Mouse (Mus musculus): ENCODE measurements at regions not wholly inside any gene's neighbourhood (a gene's known extent, or its start where the extent isn't known, plus 50 kb on each side); places are given as distances from the start of the nearest gene placed in this dataset.

DNA sequence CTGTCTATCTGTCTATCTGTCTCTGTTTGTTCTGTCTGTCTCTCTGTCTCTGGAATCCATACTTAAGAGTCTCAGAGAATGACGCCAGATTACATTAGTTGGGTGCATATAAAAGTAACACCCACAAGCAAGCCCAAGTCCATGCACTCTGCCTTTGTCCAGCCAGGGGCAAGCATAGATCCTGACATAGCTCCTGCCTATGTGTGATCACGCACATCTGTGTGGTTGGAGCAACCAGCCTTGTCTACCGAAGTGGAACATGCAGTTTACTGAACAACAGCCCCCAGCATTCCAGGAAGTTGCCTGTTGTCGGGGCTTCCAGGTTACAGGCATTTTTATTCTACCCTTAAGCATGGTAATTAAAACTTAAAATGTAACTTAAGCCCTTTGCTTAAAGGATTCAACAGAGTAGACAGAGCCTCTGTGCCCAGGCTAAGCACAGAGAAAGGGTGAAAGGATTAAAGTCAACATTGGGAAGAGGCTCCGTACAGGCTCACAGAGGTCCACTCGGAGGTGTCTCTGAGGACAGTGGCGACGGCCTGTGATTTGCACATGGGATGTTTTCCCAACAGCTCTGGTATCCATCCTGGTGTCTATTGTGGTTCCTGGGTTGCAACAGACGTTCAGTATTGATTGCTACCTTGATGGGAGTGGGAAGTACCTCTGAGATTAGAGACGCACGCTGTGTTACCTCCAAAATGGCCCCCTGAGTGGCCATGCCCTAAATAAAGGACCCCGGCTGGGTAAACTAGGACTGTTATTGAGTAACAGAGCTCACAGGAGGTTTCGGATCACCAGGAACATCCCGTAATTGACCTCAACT, 363.6 kb downstream of the Ajap1 start:
- H3K27ac ChIP-seq (replicated peaks; ENCODE audit: low read depth, low read length): no peak overlapping the region
- no peaks in the 10 kb centered on the region for H3K4me1 ChIP-seq (ENCODE audit: control insufficient read depth, insufficient read depth, low read length)
- H3K9ac ChIP-seq (ENCODE audit: low read depth, low read length): no peak overlapping the region
- ATAC-seq (ENCODE audit: low read depth) (no peak), DNase-seq (ENCODE audit: low spot score) (no peak)
- no peaks in the 10 kb centered on the region for H3K27me3 ChIP-seq (replicated peaks; ENCODE audit: control insufficient read depth, insufficient read depth, low read length)
- H3K4me2 ChIP-seq (ENCODE audit: low read depth, low read length): no peak overlapping the region
- H3K9me3 ChIP-seq (ENCODE audit: control insufficient read depth, low read length): no peaks in the 10 kb centered on the region
- no peaks in the 10 kb centered on the region for H3K36me3 ChIP-seq (ENCODE audit: control insufficient read depth, insufficient read depth, low read length)
- H3K4me3 ChIP-seq (ENCODE audit: low read depth, low read length): no peak overlapping the region
- whole genome bisulfite sequencing: 57% methylated on average over 14 of the region's 14 CpGs

DNA sequence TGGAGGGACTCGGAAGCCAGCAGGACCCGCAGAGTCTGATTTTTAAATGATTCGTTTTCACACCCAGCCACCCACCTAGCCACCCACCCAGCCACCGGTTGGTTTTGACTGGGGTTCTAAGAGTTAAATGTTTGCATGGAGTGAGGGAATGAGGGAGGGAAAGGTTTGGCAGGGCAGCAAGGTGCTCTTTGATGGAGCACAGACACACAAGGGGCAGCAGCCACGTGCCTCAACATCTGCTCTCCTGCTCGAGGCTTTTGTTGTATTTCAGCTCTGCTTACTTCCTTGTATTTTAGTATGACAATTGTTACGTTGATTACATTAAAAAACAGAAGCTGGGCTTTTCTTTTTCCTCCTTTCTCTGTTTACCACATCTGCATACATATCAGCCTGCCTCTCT, 367.6 kb downstream of the Ajap1 start:
- no peak overlapping the region for H3K27ac ChIP-seq (replicated peaks; ENCODE audit: low read depth, low read length)
- 65% methylated on average over 7 of the region's 7 CpGs for WGBS
- H3K4me1 ChIP-seq (ENCODE audit: control insufficient read depth, insufficient read depth, low read length): no peaks in the 10 kb centered on the region

DNA sequence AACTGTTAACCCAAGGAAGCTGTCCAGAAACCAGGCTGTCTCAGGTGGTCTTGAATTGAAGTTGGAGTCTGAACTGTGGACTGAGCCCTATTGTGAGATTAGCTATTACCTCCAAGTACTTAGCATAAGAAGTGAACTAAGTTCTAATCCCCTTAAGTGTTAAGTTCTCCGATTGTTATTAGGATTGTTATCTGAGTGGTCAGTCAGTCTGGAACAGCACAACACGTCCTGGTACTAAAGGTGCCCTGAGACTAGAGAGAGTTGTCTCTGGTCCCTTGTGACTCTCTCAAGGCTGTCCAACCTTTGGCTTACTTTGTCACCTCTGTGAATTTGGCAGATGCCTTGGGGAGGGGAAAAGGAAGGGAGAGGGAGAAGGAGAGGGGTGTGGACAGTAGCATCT, 369.0 kb downstream of the Ajap1 start:
- 74% methylated on average over 2 of the region's 2 CpGs for WGBS
- no peak overlapping the region for H3K27ac ChIP-seq (replicated peaks; ENCODE audit: low read depth, low read length)
- H3K9ac ChIP-seq (ENCODE audit: low read depth, low read length): no peak overlapping the region
- H3K9me3 ChIP-seq (ENCODE audit: control insufficient read depth, low read length): peaks cover 10% of the 10 kb centered on the region
- H3K4me3 ChIP-seq (ENCODE audit: low read depth, low read length): no peak overlapping the region
- H3K27me3 ChIP-seq (replicated peaks; ENCODE audit: control insufficient read depth, insufficient read depth, low read length): no peaks in the 10 kb centered on the region
- H3K4me2 ChIP-seq (ENCODE audit: low read depth, low read length): no peak overlapping the region
- H3K4me1 ChIP-seq (ENCODE audit: control insufficient read depth, insufficient read depth, low read length): no peaks in the 10 kb centered on the region
- no peaks in the 10 kb centered on the region for H3K36me3 ChIP-seq (ENCODE audit: control insufficient read depth, insufficient read depth, low read length)
- DNase-seq (ENCODE audit: low spot score) (no peak), ATAC-seq (ENCODE audit: low read depth) (no peak)

More for the DNA sequence above, 367.6 kb downstream of the Ajap1 start:
- no peak overlapping the region for H3K9ac ChIP-seq (ENCODE audit: low read depth, low read length)
- H3K4me2 ChIP-seq (ENCODE audit: low read depth, low read length): no peak overlapping the region
- no peaks in the 10 kb centered on the region for H3K27me3 ChIP-seq (replicated peaks; ENCODE audit: control insufficient read depth, insufficient read depth, low read length)
- no peaks in the 10 kb centered on the region for H3K36me3 ChIP-seq (ENCODE audit: control insufficient read depth, insufficient read depth, low read length)
- ATAC-seq (ENCODE audit: low read depth) (no peak), DNase-seq (ENCODE audit: low spot score) (no peak)
- H3K4me3 ChIP-seq (ENCODE audit: low read depth, low read length): no peak overlapping the region
- H3K9me3 ChIP-seq (ENCODE audit: control insufficient read depth, low read length): peaks cover 10% of the 10 kb centered on the region

DNA sequence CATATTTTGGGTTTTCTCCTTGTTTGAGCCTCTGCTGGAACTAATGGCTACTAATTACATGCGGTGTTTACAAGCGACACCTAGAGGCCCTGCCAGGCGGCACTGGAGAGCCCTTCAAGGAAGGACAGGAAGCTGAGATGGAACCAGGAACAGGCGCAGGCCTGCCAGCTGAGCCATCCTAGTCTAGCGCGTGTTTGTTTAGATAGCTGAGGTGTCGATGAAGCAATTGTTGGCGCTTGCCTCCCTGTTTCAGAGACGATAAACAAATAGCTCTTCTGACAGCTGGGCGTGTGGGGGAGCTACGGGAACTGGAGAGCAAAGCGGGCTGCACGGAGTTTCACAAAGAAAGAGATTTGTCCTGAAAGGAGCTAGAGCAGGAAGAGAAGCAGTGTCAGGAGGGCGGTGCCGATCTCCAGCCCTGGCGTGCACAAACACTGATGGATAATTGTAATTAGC, 372.3 kb downstream of the Ajap1 start:
- Histone ChIP-seq H3K4me2 (ENCODE audit: low read depth, low read length) (no peak overlapping the region), H3K9ac (ENCODE audit: low read depth, low read length) (no peak overlapping the region), H3K27me3 (replicated peaks; ENCODE audit: control insufficient read depth, insufficient read depth, low read length) (no peaks in the 10 kb centered on the region), H3K4me1 (ENCODE audit: control insufficient read depth, insufficient read depth, low read length) (no peaks in the 10 kb centered on the region), H3K9me3 (ENCODE audit: control insufficient read depth, low read length) (peaks cover 13% of the 10 kb centered on the region), H3K4me3 (ENCODE audit: low read depth, low read length) (no peak overlapping the region), H3K27ac (replicated peaks; ENCODE audit: low read depth, low read length) (no peak overlapping the region), H3K36me3 (ENCODE audit: control insufficient read depth, insufficient read depth, low read length) (no peaks in the 10 kb centered on the region)
- ATAC-seq (ENCODE audit: low read depth) (0 out of 2 replicates have a peak, but pooled peaks have one; percentile 44), DNase-seq (ENCODE audit: low spot score) (peak; percentile 36)
- 56% methylated on average over 16 of the region's 16 CpGs for WGBS

DNA sequence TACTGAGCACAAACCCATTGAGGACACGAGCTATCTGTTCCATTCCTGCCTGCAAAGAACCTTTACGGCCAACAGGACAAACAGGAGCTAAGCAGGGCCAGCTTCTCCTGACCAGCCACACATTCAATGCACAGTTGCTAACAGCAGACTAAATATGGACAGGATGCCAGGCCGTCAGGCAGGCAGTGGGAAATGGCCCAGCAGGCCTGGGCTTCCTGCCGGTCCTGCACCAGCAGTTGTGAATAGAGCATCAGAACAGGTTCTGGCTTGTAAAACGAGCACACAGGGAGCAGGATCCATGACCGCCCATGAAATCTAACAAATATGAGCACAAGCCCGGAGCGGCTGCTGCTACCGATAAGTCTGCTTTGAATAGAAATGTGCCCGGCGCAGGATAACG, 384.0 kb downstream of the Ajap1 start:
- Histone ChIP-seq H3K27me3 (replicated peaks; ENCODE audit: control insufficient read depth, insufficient read depth, low read length) (no peaks in the 10 kb centered on the region), H3K4me2 (ENCODE audit: low read depth, low read length) (no peak overlapping the region), H3K4me1 (ENCODE audit: control insufficient read depth, insufficient read depth, low read length) (no peaks in the 10 kb centered on the region), H3K9me3 (ENCODE audit: control insufficient read depth, low read length) (no peaks in the 10 kb centered on the region), H3K4me3 (ENCODE audit: low read depth, low read length) (no peak overlapping the region), H3K9ac (ENCODE audit: low read depth, low read length) (no peak overlapping the region), H3K36me3 (ENCODE audit: control insufficient read depth, insufficient read depth, low read length) (no peaks in the 10 kb centered on the region), H3K27ac (replicated peaks; ENCODE audit: low read depth, low read length) (no peak overlapping the region)
- DNase-seq (ENCODE audit: low spot score) (peak; percentile 31), ATAC-seq (ENCODE audit: low read depth) (no peak)
- WGBS: 70% methylated on average over 12 of the region's 12 CpGs

DNA sequence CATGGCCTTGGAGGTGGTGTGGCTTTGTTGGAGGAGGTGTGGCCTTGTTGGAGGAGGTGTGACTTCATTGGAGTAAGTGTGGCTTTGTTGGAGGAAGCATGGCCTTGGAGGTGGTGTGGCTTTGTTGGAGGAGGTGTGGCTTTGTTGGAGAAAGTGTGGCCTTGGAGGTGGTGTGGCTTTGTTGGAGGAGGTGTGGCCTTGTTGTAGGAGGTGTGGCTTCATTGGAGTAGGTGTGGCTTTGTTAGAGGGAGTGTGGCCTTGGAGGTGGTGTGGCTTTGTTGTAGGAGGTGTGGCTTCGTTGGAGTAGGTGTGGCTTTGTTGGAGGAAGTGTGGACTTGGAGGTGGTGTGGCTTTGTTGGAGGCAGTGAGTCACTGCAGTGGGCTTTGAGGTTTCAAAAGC, 385.0 kb downstream of the Ajap1 start:
- 79% methylated on average over 1 of the region's 1 CpGs for WGBS
- no peak overlapping the region for H3K9ac ChIP-seq (ENCODE audit: low read depth, low read length)

DNA sequence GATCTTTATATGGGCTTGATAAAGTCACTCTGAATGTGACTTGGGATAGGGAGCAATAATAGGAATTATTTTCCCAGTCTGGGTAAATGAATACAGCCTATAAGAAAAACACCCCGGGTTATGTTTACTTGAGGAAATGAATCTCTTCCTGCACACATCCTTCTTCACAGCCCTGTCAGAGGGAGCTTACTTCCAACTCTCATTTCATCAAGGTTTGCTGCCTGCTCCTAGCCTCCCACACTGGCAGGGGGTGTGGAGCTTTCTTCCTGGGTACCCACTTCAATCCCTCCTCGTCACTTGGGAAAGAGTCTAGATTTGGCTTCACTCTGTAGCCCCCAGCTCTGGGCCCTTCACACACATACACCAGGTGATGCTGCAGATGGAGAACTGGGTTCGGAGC, 389.5 kb downstream of the Ajap1 start:
- Histone ChIP-seq H3K27ac (replicated peaks; ENCODE audit: low read depth, low read length) (no peak overlapping the region), H3K4me2 (ENCODE audit: low read depth, low read length) (no peak overlapping the region), H3K9ac (ENCODE audit: low read depth, low read length) (no peak overlapping the region), H3K36me3 (ENCODE audit: control insufficient read depth, insufficient read depth, low read length) (no peaks in the 10 kb centered on the region), H3K27me3 (replicated peaks; ENCODE audit: control insufficient read depth, insufficient read depth, low read length) (no peaks in the 10 kb centered on the region), H3K4me1 (ENCODE audit: control insufficient read depth, insufficient read depth, low read length) (no peaks in the 10 kb centered on the region), H3K4me3 (ENCODE audit: low read depth, low read length) (no peak overlapping the region), H3K9me3 (ENCODE audit: control insufficient read depth, low read length) (no peaks in the 10 kb centered on the region)
- WGBS: 74% methylated on average over 3 of the region's 3 CpGs
- no peak for DNase-seq (ENCODE audit: low spot score)
- no peak for ATAC-seq (ENCODE audit: low read depth)

More for the DNA sequence above, 385.0 kb downstream of the Ajap1 start:
- no peak overlapping the region for H3K27ac ChIP-seq (replicated peaks; ENCODE audit: low read depth, low read length)
- no peaks in the 10 kb centered on the region for H3K4me1 ChIP-seq (ENCODE audit: control insufficient read depth, insufficient read depth, low read length)
- no peaks in the 10 kb centered on the region for H3K27me3 ChIP-seq (replicated peaks; ENCODE audit: control insufficient read depth, insufficient read depth, low read length)
- H3K4me3 ChIP-seq (ENCODE audit: low read depth, low read length): no peak overlapping the region
- H3K36me3 ChIP-seq (ENCODE audit: control insufficient read depth, insufficient read depth, low read length): no peaks in the 10 kb centered on the region
- ATAC-seq (ENCODE audit: low read depth): no peak
- DNase-seq (ENCODE audit: low spot score): no peak
- no peaks in the 10 kb centered on the region for H3K9me3 ChIP-seq (ENCODE audit: control insufficient read depth, low read length)
- H3K4me2 ChIP-seq (ENCODE audit: low read depth, low read length): no peak overlapping the region

DNA sequence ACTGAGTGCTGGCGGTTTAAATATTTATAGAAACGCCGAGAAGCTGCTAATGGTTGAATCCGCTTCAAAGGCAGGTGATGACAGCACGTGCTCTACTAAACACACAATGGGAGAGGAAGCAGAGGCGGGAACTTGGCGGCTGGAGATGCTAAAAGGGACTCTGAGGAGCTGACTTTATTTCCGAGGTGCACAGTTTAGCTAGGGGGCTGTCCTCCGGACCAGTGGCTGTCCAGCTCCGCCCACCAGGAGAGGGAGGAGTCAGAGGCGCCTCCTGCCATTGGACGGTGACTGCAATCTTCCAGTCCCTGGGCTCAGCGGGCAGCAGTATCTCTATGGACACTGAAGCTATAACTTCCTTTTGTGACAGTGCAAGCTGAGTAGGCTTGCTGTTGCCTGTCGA, 400.4 kb downstream of the Ajap1 start:
- H3K4me1 ChIP-seq (ENCODE audit: control insufficient read depth, insufficient read depth, low read length): no peaks in the 10 kb centered on the region
- ATAC-seq (ENCODE audit: low read depth): 0 out of 2 replicates have a peak, but pooled peaks have one; percentile 12

DNA sequence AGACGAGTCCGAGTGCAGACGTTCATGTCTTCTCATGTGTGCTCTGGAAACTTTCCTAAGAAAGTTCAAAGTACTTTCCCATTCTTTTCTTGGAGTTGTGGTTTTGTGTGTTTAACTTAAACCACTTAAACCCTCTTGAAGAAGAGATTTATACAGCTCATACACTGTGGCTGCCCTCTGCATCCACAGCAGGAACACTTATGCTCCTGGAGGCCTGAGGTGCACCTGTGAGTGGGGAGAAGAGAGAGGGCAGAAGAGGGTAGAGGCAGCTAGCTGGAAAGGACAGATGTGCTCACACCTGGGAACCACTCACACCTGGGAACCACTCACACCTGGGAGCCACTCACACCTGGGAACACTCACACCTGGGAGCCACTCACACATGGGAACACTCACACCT, 408.0 kb downstream of the Ajap1 start:
- H3K27me3 ChIP-seq (replicated peaks; ENCODE audit: control insufficient read depth, insufficient read depth, low read length): no peaks in the 10 kb centered on the region
- no peak overlapping the region for H3K9ac ChIP-seq (ENCODE audit: low read depth, low read length)
- H3K4me2 ChIP-seq (ENCODE audit: low read depth, low read length): no peak overlapping the region
- H3K9me3 ChIP-seq (ENCODE audit: control insufficient read depth, low read length): no peaks in the 10 kb centered on the region
- no peaks in the 10 kb centered on the region for H3K36me3 ChIP-seq (ENCODE audit: control insufficient read depth, insufficient read depth, low read length)
- ATAC-seq (ENCODE audit: low read depth) (no peak), DNase-seq (ENCODE audit: low spot score) (no peak)
- WGBS: 78% methylated on average over 3 of the region's 3 CpGs
- no peaks in the 10 kb centered on the region for H3K4me1 ChIP-seq (ENCODE audit: control insufficient read depth, insufficient read depth, low read length)
- H3K27ac ChIP-seq (replicated peaks; ENCODE audit: low read depth, low read length): no peak overlapping the region
- H3K4me3 ChIP-seq (ENCODE audit: low read depth, low read length): no peak overlapping the region

More for the DNA sequence above, 400.4 kb downstream of the Ajap1 start:
- H3K9me3 ChIP-seq (ENCODE audit: control insufficient read depth, low read length): no peaks in the 10 kb centered on the region; the same call in 1 of the 2 replicates
- no peak overlapping the region for H3K4me2 ChIP-seq (ENCODE audit: low read depth, low read length)
- no peak overlapping the region for H3K4me3 ChIP-seq (ENCODE audit: low read depth, low read length)
- 43% methylated on average over 14 of the region's 14 CpGs for WGBS
- no peak overlapping the region for H3K27ac ChIP-seq (replicated peaks; ENCODE audit: low read depth, low read length)
- DNase-seq (ENCODE audit: low spot score): peak; percentile 13
- H3K36me3 ChIP-seq (ENCODE audit: control insufficient read depth, insufficient read depth, low read length): no peaks in the 10 kb centered on the region
- no peak overlapping the region for H3K9ac ChIP-seq (ENCODE audit: low read depth, low read length)
- H3K27me3 ChIP-seq (replicated peaks; ENCODE audit: control insufficient read depth, insufficient read depth, low read length): no peaks in the 10 kb centered on the region
